Mouse (Mus musculus) lung, embryonic 15.5 days (tissue): ENCODE results near the gene 1700102P08Rik. TPM values are rescaled to one million over a fixed set of nuclear protein-coding genes. Genes with fewer than 3 reads are reported as not detected.

ENCODE experiments used
- ATAC-seq: fragments of 200-750 bp; cut with Nextera tagmentation; 2 replicates; pipeline ENCODE4 v1.8.0; 2017; ENCODE audit warnings: moderate number of reproducible peaks, borderline replicate concordance; ENCODE audit not compliant: low FRiP score, low TSS enrichment; ENCODE audit errors: extremely low read depth
- H3K27ac ChIP-seq: fragments of 300-500 bp; sonication (generic); 2 replicates; pipeline ENCODE4 v1.5.1; 2015; ENCODE audit warnings: moderate library complexity, mild to moderate bottlenecking, inconsistent platforms
- H3K27me3 ChIP-seq: fragments of 300-500 bp; sonication (generic); 2 replicates; pipeline ENCODE4 v1.6.1; 2015; ENCODE audit warnings: inconsistent platforms
- H3K36me3 ChIP-seq: fragments of 300-500 bp; sonication (generic); 2 replicates; pipeline ENCODE4 v1.6.1; 2015; ENCODE audit warnings: inconsistent platforms
- H3K4me1 ChIP-seq: fragments of 300-500 bp; sonication (generic); 2 replicates; pipeline ENCODE4 v1.6.1; 2015; ENCODE audit warnings: inconsistent platforms
- H3K4me2 ChIP-seq: fragments of 300-500 bp; sonication (generic); 2 replicates; pipeline ENCODE4 v1.6.1; 2015; ENCODE audit warnings: inconsistent platforms, mild to moderate bottlenecking, moderate library complexity
- H3K4me3 ChIP-seq: fragments of 300-500 bp; sonication (generic); 2 replicates; pipeline ENCODE4 v1.5.1; 2015; ENCODE audit warnings: mild to moderate bottlenecking, inconsistent platforms
- H3K9ac ChIP-seq: fragments of 300-500 bp; sonication (generic); 2 replicates; pipeline ENCODE4 v1.6.1; 2015; ENCODE audit warnings: inconsistent platforms
- H3K9me3 ChIP-seq: fragments of 300-500 bp; sonication (generic); 2 replicates; pipeline ENCODE4 v1.6.1; 2016; ENCODE audit warnings: inconsistent platforms
- WGBS: fragments of 180-500 bp; shearing (Covaris S2); methylation state at CpG from one replicate; pipeline ENCODE4 v1.1.7; 2015; 5-methylcytosine and 5-hydroxymethylcytosine counted together
- polyA plus RNA-seq: library from polyadenylated mRNA; unstranded; fragments of >200 nt; fragmentation: Nextera tagmentation; extraction: Ambion mirVana; gene quantifications from 2 replicates; pipeline ENCODE4 v1.2.1, GENCODE M21; 2015

The 1700102P08Rik gene
- polyA plus RNA-seq, result 0.39 and 0.40 TPM in 2 replicates

GRCm38 (mm10) chr9:108392676-108393075, at the start of gene 1700102P08Rik:
1700102P08Rik (plus strand) TSS chr9:108392805.
- no peaks in the 10 kb centered on the region for H3K27me3 ChIP-seq
- H3K4me1 ChIP-seq, result no peaks in the 10 kb centered on the region
- 75% methylated on average over 18 of the region's 18 CpGs for WGBS
- ATAC-seq, result no peak
- peaks cover 55% of the 10 kb centered on the region for H3K36me3 ChIP-seq
- no peaks in the 10 kb centered on the region for H3K9me3 ChIP-seq
- no peak within 1 kb of the TSS for H3K4me2 ChIP-seq
- no peak within 1 kb of the TSS for H3K27ac ChIP-seq
- H3K9ac ChIP-seq, result no peak within 1 kb of the TSS
- H3K4me3 ChIP-seq, result no peak within 1 kb of the TSS

DNA sequence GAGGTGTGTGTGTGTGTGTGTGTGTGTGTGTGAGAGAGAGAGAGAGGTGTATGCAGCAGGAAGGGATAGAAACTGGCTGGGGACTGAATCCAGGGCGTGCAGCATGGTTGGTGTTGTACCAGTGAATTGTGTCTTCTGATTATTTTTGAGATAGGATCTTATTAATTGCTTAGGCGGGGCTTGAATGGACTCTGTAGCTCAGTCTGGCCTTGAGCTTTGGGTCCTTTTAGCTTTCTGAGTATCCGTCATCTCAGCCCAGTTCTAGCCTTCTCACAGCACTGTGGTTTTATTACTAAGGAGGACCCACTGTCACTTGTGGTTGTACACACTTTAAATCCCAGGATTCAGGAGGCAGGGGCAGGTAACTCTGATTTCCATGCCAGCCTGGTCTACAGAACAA, 49.3 kb upstream of the 1700102P08Rik start:
- H3K27me3 ChIP-seq, result no peaks in the 10 kb centered on the region
- no peaks in the 10 kb centered on the region for H3K36me3 ChIP-seq
- no peak overlapping the region for H3K9ac ChIP-seq
- H3K4me3 ChIP-seq, result no peak overlapping the region
- no peak for ATAC-seq
- H3K27ac ChIP-seq, result no peak overlapping the region
- WGBS, result 81% methylated on average over 3 of the region's 3 CpGs
- H3K4me1 ChIP-seq, result peaks cover 35% of the 10 kb centered on the region
- H3K4me2 ChIP-seq, result no peak overlapping the region
- no peaks in the 10 kb centered on the region for H3K9me3 ChIP-seq

- Histone ChIP-seq H3K4me3 (no peak overlapping the region), H3K4me1 (peaks cover 35% of the 10 kb centered on the region), H3K9me3 (no peaks in the 10 kb centered on the region), H3K27me3 (no peaks in the 10 kb centered on the region), H3K27ac (no peak overlapping the region), H3K9ac (no peak overlapping the region), H3K4me2 (no peak overlapping the region), H3K36me3 (no peaks in the 10 kb centered on the region)
- 97% methylated on average over 1 of the region's 1 CpGs for WGBS
- ATAC-seq, result no peak
Observed at GRCm38 (mm10) chr9:108343835-108344234, 48.8 kb upstream of the 1700102P08Rik start.

- Histone ChIP-seq H3K36me3 (no peaks in the 10 kb centered on the region), H3K4me2 (no peak overlapping the region), H3K4me1 (peaks cover 40% of the 10 kb centered on the region), H3K9me3 (no peaks in the 10 kb centered on the region), H3K27me3 (no peaks in the 10 kb centered on the region), H3K27ac (no peak overlapping the region), H3K4me3 (no peak overlapping the region), H3K9ac (no peak overlapping the region)
- ATAC-seq, result no peak
- WGBS, result 74% methylated on average over 4 of the region's 4 CpGs
Observed at GRCm38 (mm10) chr9:108344471-108344870, 48.1 kb upstream of the 1700102P08Rik start.

DNA sequence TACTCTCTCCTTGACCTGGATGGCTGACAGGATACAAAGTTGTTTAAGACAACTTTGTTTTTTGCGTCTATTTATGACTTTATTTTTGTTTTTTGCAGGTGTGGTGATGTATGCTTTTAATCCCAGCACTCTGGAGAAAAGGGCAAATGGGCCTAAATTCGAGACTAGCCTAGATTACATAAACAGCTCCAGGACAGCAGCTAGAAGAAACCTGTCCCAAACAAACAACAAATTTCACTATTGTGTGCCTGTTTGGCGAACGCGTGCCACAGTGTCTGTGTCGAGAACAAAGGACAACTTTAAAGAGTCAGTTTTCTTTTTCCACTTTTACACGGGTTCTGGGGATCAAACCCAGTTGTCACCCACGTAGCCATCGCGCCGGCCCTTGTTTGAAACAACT, 45.6 kb upstream of the 1700102P08Rik start:
- peak overlapping the region; percentile 88 for H3K9ac ChIP-seq
- WGBS, result 3% methylated on average over 11 of the region's 11 CpGs
- H3K9me3 ChIP-seq, result no peaks in the 10 kb centered on the region
- H3K4me3 ChIP-seq, result peak overlapping the region; percentile 91
- peaks cover 22% of the 10 kb centered on the region for H3K36me3 ChIP-seq
- H3K27me3 ChIP-seq, result no peaks in the 10 kb centered on the region
- peaks cover 19% of the 10 kb centered on the region for H3K4me1 ChIP-seq
- H3K27ac ChIP-seq, result peak overlapping the region; percentile 93
- no peak for ATAC-seq
- H3K4me2 ChIP-seq, result peak overlapping the region; percentile 67

DNA sequence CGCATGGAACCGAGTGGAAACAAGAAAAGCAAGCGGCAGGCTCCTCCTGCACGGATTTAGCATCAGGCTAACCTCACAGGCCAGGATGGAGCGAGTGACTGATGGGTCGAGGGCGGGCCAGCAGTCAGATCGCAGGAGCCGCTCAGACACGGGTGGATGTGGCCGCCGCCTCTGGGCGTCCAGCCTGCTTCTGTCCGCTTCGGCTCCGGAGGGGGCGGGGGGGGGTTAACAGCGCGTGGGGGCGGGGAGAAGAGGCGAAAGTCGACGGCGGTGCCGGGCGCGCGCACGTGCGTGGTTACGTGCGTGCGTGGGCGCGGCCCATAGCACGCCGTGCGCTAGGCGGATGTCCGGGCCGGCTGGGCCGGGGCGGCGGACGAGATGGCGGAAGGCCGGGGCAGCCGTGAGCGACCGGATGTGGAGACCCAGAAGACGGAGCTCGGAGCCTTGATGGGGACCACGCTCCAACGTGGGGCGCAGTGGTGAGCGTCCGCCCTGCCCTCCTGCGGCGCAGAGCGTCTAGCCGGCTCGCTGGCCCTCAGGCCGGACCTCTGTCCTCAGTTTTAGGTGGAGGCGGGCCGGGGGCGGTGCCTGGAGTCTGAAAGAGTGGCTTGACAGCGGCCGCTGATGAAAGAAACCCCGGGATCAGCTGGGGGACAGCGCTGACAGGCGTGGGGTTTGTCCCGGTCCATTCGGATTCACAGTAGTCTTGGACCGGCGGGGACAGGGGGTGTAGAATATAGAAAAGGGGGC, 44.9 kb upstream of the 1700102P08Rik start, which contains the start of gene Usp4:
Gene Usp4 (plus strand): TSS at position 314 of the 750 bp plus-strand sequence.
- peaks cover 28% of the 10 kb centered on the region for H3K36me3 ChIP-seq
- peak within 1 kb of the TSS; percentile 91 for H3K4me3 ChIP-seq
- peak within 1 kb of the TSS; percentile 67 for H3K4me2 ChIP-seq
- peak within 1 kb of the TSS; percentile 93 for H3K27ac ChIP-seq
- ATAC-seq, result peak; percentile 95
- under 1% methylated on average over 74 of the region's 75 CpGs for WGBS
- H3K4me1 ChIP-seq, result peaks cover 12% of the 10 kb centered on the region
- peak within 1 kb of the TSS; percentile 88 for H3K9ac ChIP-seq
- no peaks in the 10 kb centered on the region for H3K27me3 ChIP-seq
- no peaks in the 10 kb centered on the region for H3K9me3 ChIP-seq

GRCm38 (mm10) chr9:108348290-108348680, 44.3 kb upstream of the 1700102P08Rik start:
- ATAC-seq, result no peak
- Histone ChIP-seq H3K4me3 (peak overlapping the region; percentile 91), H3K9ac (peak overlapping the region; percentile 88), H3K9me3 (no peaks in the 10 kb centered on the region), H3K36me3 (peaks cover 34% of the 10 kb centered on the region), H3K27ac (peak overlapping the region; percentile 93), H3K4me2 (peak overlapping the region; percentile 67), H3K27me3 (no peaks in the 10 kb centered on the region), H3K4me1 (peaks cover 11% of the 10 kb centered on the region)
- WGBS, result 2% methylated on average over 14 of the region's 14 CpGs

DNA sequence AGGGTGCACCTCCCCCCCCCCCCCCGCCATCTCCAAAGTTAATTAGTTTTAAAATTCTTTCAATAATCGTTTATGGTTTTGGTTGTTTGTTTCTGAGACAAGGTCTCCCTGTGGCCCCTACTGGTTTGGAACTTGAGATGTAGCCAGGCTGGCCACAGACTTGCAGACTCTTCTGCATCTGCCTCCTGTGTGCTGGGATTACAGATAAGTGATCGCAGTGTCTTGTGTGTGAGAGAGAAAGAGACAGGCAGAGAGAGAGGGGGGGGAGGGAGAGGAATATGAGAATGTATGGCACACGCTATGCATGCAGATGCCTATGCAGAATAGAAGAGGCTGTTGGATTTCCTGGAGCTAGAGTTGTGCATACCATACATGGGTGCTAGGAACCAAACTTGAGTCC, 42.9 kb upstream of the 1700102P08Rik start:
- no peak for ATAC-seq
- 86% methylated on average over 4 of the region's 4 CpGs for WGBS
- Histone ChIP-seq H3K27ac (no peak overlapping the region), H3K9ac (no peak overlapping the region), H3K4me3 (no peak overlapping the region), H3K9me3 (no peaks in the 10 kb centered on the region), H3K4me2 (no peak overlapping the region), H3K27me3 (no peaks in the 10 kb centered on the region), H3K36me3 (peaks cover 48% of the 10 kb centered on the region), H3K4me1 (peaks cover 11% of the 10 kb centered on the region)

GRCm38 (mm10) chr9:108378234-108378633, 14.4 kb upstream of the 1700102P08Rik start:
- WGBS, result 76% methylated on average over 9 of the region's 9 CpGs
- Histone ChIP-seq H3K4me3 (no peak overlapping the region), H3K9me3 (no peaks in the 10 kb centered on the region), H3K4me2 (no peak overlapping the region), H3K27me3 (no peaks in the 10 kb centered on the region), H3K27ac (no peak overlapping the region), H3K9ac (no peak overlapping the region), H3K36me3 (peaks cover 92% of the 10 kb centered on the region), H3K4me1 (no peaks in the 10 kb centered on the region)
- ATAC-seq, result no peak

DNA sequence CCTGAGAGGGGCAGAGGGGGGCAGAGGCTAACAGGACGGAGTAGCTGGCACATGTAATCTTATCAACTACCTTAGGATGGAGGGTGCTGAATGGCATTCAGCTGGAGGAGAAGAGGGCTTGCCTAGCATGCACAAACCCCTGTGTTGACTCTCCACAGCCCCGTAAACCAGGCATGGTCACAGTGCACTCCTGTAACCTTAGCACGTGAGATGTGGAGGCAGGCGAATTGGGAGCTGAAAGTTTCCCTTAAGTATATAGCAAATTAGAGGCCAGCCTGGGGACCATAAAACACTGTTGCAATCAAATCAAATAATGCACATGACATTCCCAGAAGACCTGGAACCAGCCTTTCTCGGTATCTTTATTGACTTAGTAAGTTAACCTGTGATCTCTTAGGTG, 13.9 kb upstream of the 1700102P08Rik start:
- H3K27ac ChIP-seq, result no peak overlapping the region
- no peaks in the 10 kb centered on the region for H3K9me3 ChIP-seq
- 85% methylated on average over 5 of the region's 5 CpGs for WGBS
- H3K4me1 ChIP-seq, result no peaks in the 10 kb centered on the region
- peaks cover 90% of the 10 kb centered on the region for H3K36me3 ChIP-seq
- H3K27me3 ChIP-seq, result no peaks in the 10 kb centered on the region
- no peak for ATAC-seq
- no peak overlapping the region for H3K4me2 ChIP-seq
- H3K4me3 ChIP-seq, result no peak overlapping the region
- no peak overlapping the region for H3K9ac ChIP-seq

DNA sequence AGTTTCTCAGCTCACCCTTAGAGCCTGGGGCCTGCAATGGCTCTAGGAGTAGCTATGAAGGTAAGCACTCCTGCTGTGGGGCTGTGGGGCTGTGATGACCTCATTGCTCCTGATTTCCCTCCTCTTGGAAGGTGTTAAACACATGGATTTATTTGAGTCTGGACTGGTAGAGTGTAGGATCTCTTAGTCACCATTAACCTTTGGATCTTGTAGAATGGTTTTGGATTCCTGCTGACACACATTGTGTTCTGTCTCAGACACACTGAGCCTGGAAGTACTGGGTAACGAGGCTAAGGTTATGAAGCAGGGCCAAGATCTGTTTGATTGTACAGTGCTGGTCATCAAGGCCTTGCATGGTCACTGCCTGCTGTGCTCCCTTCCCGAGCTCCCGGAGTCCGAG, 13.3 kb upstream of the 1700102P08Rik start:
- no peak overlapping the region for H3K4me3 ChIP-seq
- H3K27ac ChIP-seq, result no peak overlapping the region
- no peak for ATAC-seq
- no peaks in the 10 kb centered on the region for H3K27me3 ChIP-seq
- no peaks in the 10 kb centered on the region for H3K9me3 ChIP-seq
- H3K9ac ChIP-seq, result no peak overlapping the region
- WGBS, result 86% methylated on average over 4 of the region's 4 CpGs
- no peak overlapping the region for H3K4me2 ChIP-seq
- H3K36me3 ChIP-seq, result peaks cover 90% of the 10 kb centered on the region
- H3K4me1 ChIP-seq, result no peaks in the 10 kb centered on the region

GRCm38 (mm10) chr9:108381382-108381781, 11.2 kb upstream of the 1700102P08Rik start:
- no peak overlapping the region for H3K4me2 ChIP-seq
- ATAC-seq, result no peak
- H3K9ac ChIP-seq, result no peak overlapping the region
- H3K36me3 ChIP-seq, result peaks cover 89% of the 10 kb centered on the region
- no peak overlapping the region for H3K27ac ChIP-seq
- no peaks in the 10 kb centered on the region for H3K27me3 ChIP-seq
- no peaks in the 10 kb centered on the region for H3K4me1 ChIP-seq
- no peak overlapping the region for H3K4me3 ChIP-seq
- no peaks in the 10 kb centered on the region for H3K9me3 ChIP-seq
- WGBS, result 76% methylated on average over 9 of the region's 9 CpGs
